Mouse (Mus musculus) liver, postnatal 0 days (tissue): ENCODE measurements around the gene Traf3ip2.

Experiments
- CTCF ChIP-seq: sonication (generic); IDR thresholded peaks from 2 replicates; pipeline ENCODE4 v1.5.1; 2016; ENCODE audit warnings: antibody characterized with exemption, low read depth
- EP300 ChIP-seq: IDR thresholded peaks from 2 replicates; pipeline ENCODE4 v1.6.1; 2016; ENCODE audit warnings: antibody characterized with exemption, low read depth, mild to moderate bottlenecking

GRCm38 (mm10) chr10:39665071-39665502 lies 52.4 kb downstream of the Traf3ip2 start:
- TF ChIP-seq CTCF (no peak), EP300 (no peak)
